ENCODE assay signal across 12 mouse cellular contexts in the genomic region with DNA sequence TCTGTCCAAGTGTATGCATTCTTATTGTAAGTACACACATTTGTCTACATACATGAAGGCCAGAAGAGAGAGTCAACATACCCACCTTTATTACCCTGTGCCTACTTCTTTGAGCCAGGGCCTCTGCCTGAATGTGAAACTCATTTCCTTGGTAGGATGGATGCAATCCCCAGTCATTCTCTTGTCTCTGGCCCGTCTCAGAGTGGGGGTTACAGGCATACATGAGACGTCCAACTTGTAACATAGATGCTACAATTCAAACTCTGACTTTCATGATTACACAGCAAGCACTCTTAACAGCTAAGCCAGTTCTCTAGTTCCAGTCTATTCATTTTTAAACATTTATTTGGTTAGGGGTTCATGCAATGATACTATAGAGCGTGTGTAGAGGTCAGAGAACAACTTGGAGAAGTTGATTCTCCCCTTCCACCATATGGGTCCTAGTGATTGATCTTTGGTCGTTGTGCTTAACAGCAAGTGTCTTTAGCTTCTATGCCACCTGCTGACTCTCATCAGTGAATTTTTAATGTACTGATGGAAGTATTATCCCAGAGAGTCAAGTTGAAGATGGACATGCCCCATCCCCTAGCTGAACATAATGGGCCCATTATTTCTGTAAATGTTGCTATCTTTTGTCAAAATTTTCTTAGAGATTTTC.
DNase-seq lines count a peak whose midpoint lies in the region; ATAC-seq and TF ChIP-seq lines count a peak whose summit lies in the region.
"Had no signal": no experiment of that assay in that cellular context is flagged by ENCODE, and none has a peak within 500 bp of the region (broad histone marks: within the 10 kb centered on the region; RNA-seq: fewer than 3 reads in every experiment).

No protein-coding gene starts in this region.

- no peaks in the 10 kb centered on the region for H3K27me3 ChIP-seq in heart, postnatal 0 days (ENCODE audit: control insufficient read depth, insufficient read depth, low read length)
- no peaks in the 10 kb centered on the region; the same call in 1 of the 2 replicates for H3K27me3 ChIP-seq in heart, adult 2 months (ENCODE audit: control insufficient read depth, insufficient read depth, low read length)
- no peaks in the 10 kb centered on the region for H3K27me3 ChIP-seq in lung, postnatal 0 days (replicated peaks; ENCODE audit: insufficient read depth, low read length)
- no peaks in the 10 kb centered on the region for H3K27me3 ChIP-seq in midbrain, embryonic 14.5 days (ENCODE audit: control insufficient read depth, insufficient read depth, low read length)
- H3K27me3 ChIP-seq in kidney, embryonic 16.5 days (ENCODE audit: insufficient read depth, low read length), result no peaks in the 10 kb centered on the region

- TF ChIP-seq CTCF in heart, postnatal 0 days (IDR thresholded peaks at IDR 0.05; ENCODE audit: low read depth), result no peak
- TF ChIP-seq CTCF in heart, adult 2 months (IDR thresholded peaks at IDR 0.05), result no peak
- no peak for TF ChIP-seq CTCF in lung, postnatal 0 days (IDR thresholded peaks at IDR 0.05)
- no peak for TF ChIP-seq CTCF in lung, adult 2 months (IDR thresholded peaks at IDR 0.05; ENCODE audit: insufficient read depth, low read length)

- H3K9ac ChIP-seq in heart, postnatal 0 days (replicated peaks; ENCODE audit: low read depth, low read length), result no peak overlapping the region
- no peak overlapping the region for H3K9ac ChIP-seq in heart, adult 2 months (ENCODE audit: low read depth, low read length)
- H3K9ac ChIP-seq in lung, postnatal 0 days (replicated peaks; ENCODE audit: low read depth), result no peak overlapping the region
- H3K9ac ChIP-seq in midbrain, embryonic 14.5 days (replicated peaks; ENCODE audit: low read length), result no peak overlapping the region
- no peak overlapping the region for H3K9ac ChIP-seq in kidney, embryonic 16.5 days (replicated peaks; ENCODE audit: low read length)

- DNase-seq in heart, postnatal 0 days (ENCODE audit: low spot score), result no peak
- no peak for DNase-seq in heart, adult 2 months
- DNase-seq in lung, postnatal 0 days (ENCODE audit: low spot score), result peak; percentile 29
- no peak for DNase-seq in lung, adult 2 months
- peak; percentile 44 for DNase-seq in ZHBTc4 (ENCODE audit: low read depth, low spot score)
- DNase-seq in midbrain, embryonic 14.5 days, result no peak
- DNase-seq: cerebellum, postnatal 14 days; kidney, adult 11 months; thymus, postnatal 25 days had no signal

- H3K4me1 ChIP-seq in heart, postnatal 0 days (ENCODE audit: control insufficient read depth, insufficient read depth), result no peaks in the 10 kb centered on the region
- H3K4me1 ChIP-seq in heart, adult 2 months (ENCODE audit: control insufficient read depth, insufficient read depth, low read length), result no peaks in the 10 kb centered on the region
- H3K4me1 ChIP-seq in lung, postnatal 0 days (ENCODE audit: insufficient read depth, low read depth, low read length), result no peaks in the 10 kb centered on the region
- H3K4me1 ChIP-seq in lung, adult 2 months (ENCODE audit: control insufficient read depth, insufficient read depth, low read length), result no peaks in the 10 kb centered on the region
- no peaks in the 10 kb centered on the region for H3K4me1 ChIP-seq in midbrain, embryonic 14.5 days (ENCODE audit: control insufficient read depth, insufficient read depth, low read length)
- H3K4me1 ChIP-seq in kidney, embryonic 16.5 days (ENCODE audit: insufficient read depth, low read length), result no peaks in the 10 kb centered on the region

- H3K27ac ChIP-seq in heart, postnatal 0 days (ENCODE audit: low read depth), result no peak overlapping the region
- no peak overlapping the region for H3K27ac ChIP-seq in heart, adult 2 months
- H3K27ac ChIP-seq in lung, postnatal 0 days (ENCODE audit: low read length), result no peak overlapping the region
- H3K27ac ChIP-seq in midbrain, embryonic 14.5 days (replicated peaks; ENCODE audit: low read depth, low read length), result no peak overlapping the region
- H3K27ac ChIP-seq in kidney, embryonic 16.5 days (ENCODE audit: low read length), result no peak overlapping the region

- H3K79me2 ChIP-seq in heart, adult 2 months (replicated peaks; ENCODE audit: control insufficient read depth, insufficient read depth, low read length), result no peaks in the 10 kb centered on the region

- ATAC-seq in heart, postnatal 0 days (ENCODE audit: insufficient read depth, low read depth), result 0 out of 2 replicates have a peak, but pooled peaks have one; percentile 1
- no peak for ATAC-seq in lung, postnatal 0 days
- ATAC-seq in midbrain, embryonic 14.5 days (ENCODE audit: low FRiP score, low TSS enrichment), result peak; percentile 4; the same call in 1 of the 2 replicates
- no peak for ATAC-seq in kidney, embryonic 16.5 days (ENCODE audit: low FRiP score, low TSS enrichment)
- ATAC-seq: CD4-positive, CD25-positive, alpha-beta regulatory T cell, adult 4 months had no signal

- H3K4me2 ChIP-seq in heart, postnatal 0 days (ENCODE audit: low read depth, low read length), result no peak overlapping the region
- H3K4me2 ChIP-seq in lung, postnatal 0 days (replicated peaks; ENCODE audit: low read depth, low read length), result no peak overlapping the region
- no peak overlapping the region for H3K4me2 ChIP-seq in midbrain, embryonic 14.5 days (ENCODE audit: low read length)
- H3K4me2 ChIP-seq in kidney, embryonic 16.5 days (replicated peaks; ENCODE audit: low read depth, low read length), result no peak overlapping the region

- no peaks in the 10 kb centered on the region for H3K36me3 ChIP-seq in heart, postnatal 0 days (replicated peaks; ENCODE audit: control insufficient read depth, insufficient read depth, low read length)
- no peaks in the 10 kb centered on the region for H3K36me3 ChIP-seq in heart, adult 2 months (ENCODE audit: control insufficient read depth, insufficient read depth, low read length)
- H3K36me3 ChIP-seq in lung, postnatal 0 days (ENCODE audit: insufficient read depth, low read length), result no peaks in the 10 kb centered on the region
- no peaks in the 10 kb centered on the region for H3K36me3 ChIP-seq in midbrain, embryonic 14.5 days (ENCODE audit: control insufficient read depth, insufficient read depth, low read length)
- no peaks in the 10 kb centered on the region for H3K36me3 ChIP-seq in kidney, embryonic 16.5 days (ENCODE audit: insufficient read depth, low read length)

- TF ChIP-seq POLR2A in heart, adult 2 months (IDR thresholded peaks at IDR 0.05; ENCODE audit: insufficient read depth, low read depth, low read length), result no peak
- no peak for TF ChIP-seq POLR2A in lung, adult 2 months (IDR thresholded peaks at IDR 0.05; ENCODE audit: borderline replicate concordance, extremely low read depth, low read depth, low read length)

- 45% methylated on average over 4 of the region's 4 CpGs for WGBS in heart, postnatal 0 days
- WGBS in heart, adult 2 months, result 48% methylated on average over 4 of the region's 4 CpGs
- 51% methylated on average over 4 of the region's 4 CpGs for WGBS in lung, postnatal 0 days
- WGBS in lung, adult 2 months, result 49% methylated on average over 4 of the region's 4 CpGs
- 59% methylated on average over 4 of the region's 4 CpGs for WGBS in midbrain, embryonic 14.5 days
- 62% methylated on average over 4 of the region's 4 CpGs for WGBS in kidney, embryonic 16.5 days

- intact Hi-C loops in heart, adult 2 months (cut with DNase I), result no loop called here

- H3K4me3 ChIP-seq in heart, postnatal 0 days (ENCODE audit: low read depth, low read length), result no peak overlapping the region
- no peak overlapping the region for H3K4me3 ChIP-seq in heart, adult 2 months
- H3K4me3 ChIP-seq in lung, postnatal 0 days (ENCODE audit: low read depth, low read length), result no peak overlapping the region
- H3K4me3 ChIP-seq in lung, adult 2 months (replicated peaks; ENCODE audit: extremely low read depth, low read depth, low read length), result no peak overlapping the region
- H3K4me3 ChIP-seq in midbrain, embryonic 14.5 days (replicated peaks; ENCODE audit: low read depth, low read length), result no peak overlapping the region
- H3K4me3 ChIP-seq in kidney, embryonic 16.5 days (ENCODE audit: low read length), result no peak overlapping the region
- H3K4me3 ChIP-seq: myocyte had no signal

- peaks cover 52% of the 10 kb centered on the region for H3K9me3 ChIP-seq in heart, postnatal 0 days (replicated peaks; ENCODE audit: control insufficient read depth, low read length)
- H3K9me3 ChIP-seq in lung, postnatal 0 days (ENCODE audit: low read length), result peaks cover 28% of the 10 kb centered on the region
- H3K9me3 ChIP-seq in midbrain, embryonic 14.5 days (ENCODE audit: control insufficient read depth, low read length), result peaks cover 67% of the 10 kb centered on the region
- H3K9me3 ChIP-seq in kidney, embryonic 16.5 days (ENCODE audit: low read length), result peaks cover 38% of the 10 kb centered on the region

- no peak for TF ChIP-seq EP300 in heart, postnatal 0 days (IDR thresholded peaks at IDR 0.05; ENCODE audit: low read depth)
- no peak for TF ChIP-seq EP300 in heart, adult 2 months (IDR thresholded peaks at IDR 0.05; ENCODE audit: insufficient read depth, low read depth, low read length)
- no peak for TF ChIP-seq EP300 in lung, postnatal 0 days (IDR thresholded peaks at IDR 0.05)

Comparison
In these comparisons a context has a peak if more than half of its experiments do, and no peak if none do; other contexts are left out.
1. DNase-seq: peak in lung, postnatal 0 days (single experiment) and ZHBTc4 (single experiment); none in heart, postnatal 0 days (single experiment), heart, adult 2 months (0 of 2), lung, adult 2 months (single experiment) and midbrain, embryonic 14.5 days (single experiment).
2. ATAC-seq: peak in heart, postnatal 0 days (single experiment) and midbrain, embryonic 14.5 days (single experiment); none in lung, postnatal 0 days (single experiment) and kidney, embryonic 16.5 days (single experiment).